Mouse (Mus musculus): ENCODE measurements at regions not wholly inside any gene's neighbourhood (a gene's known extent, or its start where the extent isn't known, plus 50 kb on each side); places are given as distances from the start of the nearest gene placed in this dataset.
A peak's percentile ranks its signal among the peaks of the same experiment; 100 is the strongest.

DNA sequence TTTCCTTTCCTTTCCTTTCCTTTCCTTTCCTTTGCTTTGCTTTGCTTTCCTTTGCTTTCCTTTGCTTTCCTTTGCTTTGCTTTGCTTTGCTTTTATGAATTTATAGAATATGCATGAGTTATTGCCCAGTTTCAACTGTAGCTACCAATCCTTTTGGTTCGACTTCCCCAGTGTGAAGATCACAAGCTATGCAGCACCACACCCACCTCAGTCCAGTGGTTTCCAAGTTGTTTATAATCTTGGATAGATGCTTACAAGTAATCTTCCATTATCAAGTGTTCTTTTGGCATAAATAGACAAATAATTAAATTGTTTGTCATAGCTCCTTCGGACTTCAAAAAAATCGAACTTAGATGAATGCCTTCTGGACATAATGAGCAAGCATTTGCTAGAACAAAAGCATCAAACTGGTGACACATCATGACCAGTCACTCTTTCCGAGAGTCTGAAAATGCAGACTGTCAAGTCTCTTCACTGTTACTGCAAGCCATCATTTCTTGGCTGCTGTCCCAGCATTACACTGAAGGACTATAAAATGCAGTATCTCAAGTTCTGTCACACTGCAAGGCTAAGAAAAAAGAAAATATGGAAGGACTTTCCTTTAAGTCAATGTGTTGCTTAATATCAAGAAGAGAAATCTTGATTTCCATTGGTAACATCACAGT is 1169.1 kb downstream of the Zfp704 start:
- Histone ChIP-seq H3K9ac (ENCODE audit: low read depth, low read length) (no peak overlapping the region), H3K27ac (no peak overlapping the region), H3K9me3 (replicated peaks; ENCODE audit: low read length) (no peaks in the 10 kb centered on the region), H3K27me3 (ENCODE audit: insufficient read depth, low read length) (no peaks in the 10 kb centered on the region), H3K4me3 (replicated peaks; ENCODE audit: low read depth, low read length) (no peak overlapping the region), H3K36me3 (ENCODE audit: insufficient read depth, low read length) (no peaks in the 10 kb centered on the region), H3K4me1 (replicated peaks; ENCODE audit: insufficient read depth, low read length) (no peaks in the 10 kb centered on the region), H3K4me2 (ENCODE audit: low read length) (no peak overlapping the region)
- ATAC-seq (replicated peaks; ENCODE audit: low FRiP score, low read depth) (no peak), DNase-seq (ENCODE audit: low spot score) (peak; percentile 45)
- no peak for TF ChIP-seq CTCF (IDR thresholded peaks at IDR 0.05; ENCODE audit: low read depth)
- WGBS: 53% methylated on average over 4 of the region's 4 CpGs
